Mouse (Mus musculus): ENCODE measurements around the gene Thnsl1.
"Not testable (repeated sequence)": the region's sequence is repeated elsewhere in the genome, so short reads cannot be mapped to it uniquely, and the experiment has no call there.

The Thnsl1 gene

DNA sequence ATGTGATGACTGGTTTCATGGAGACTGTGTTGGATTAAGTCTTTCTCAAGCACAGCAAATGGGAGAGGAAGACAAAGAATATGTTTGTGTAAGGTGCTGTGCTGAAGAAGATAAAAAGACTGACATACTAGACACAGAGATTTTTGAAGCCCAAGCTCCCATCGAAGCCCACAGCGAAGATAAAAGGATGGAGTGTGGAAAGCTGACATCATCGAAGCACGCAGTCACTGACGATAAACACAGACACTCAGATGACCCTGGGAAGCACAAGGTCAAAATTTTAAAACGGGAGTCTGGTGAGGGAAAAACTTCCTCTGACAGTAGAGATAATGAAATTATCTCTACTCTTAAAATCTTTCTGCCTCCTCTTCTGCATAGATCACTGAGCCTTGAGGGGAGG lies 38.6 kb downstream of the Thnsl1 start:
- DNase-seq = not testable (repeated sequence)

GRCm38 (mm10) chr2:21244986-21245385 lies 39.5 kb downstream of the Thnsl1 start:
- DNase-seq = no peak

GRCm38 (mm10) chr2:21245477-21246102 lies 40.1 kb downstream of the Thnsl1 start:
- DNase-seq = no peak

DNA sequence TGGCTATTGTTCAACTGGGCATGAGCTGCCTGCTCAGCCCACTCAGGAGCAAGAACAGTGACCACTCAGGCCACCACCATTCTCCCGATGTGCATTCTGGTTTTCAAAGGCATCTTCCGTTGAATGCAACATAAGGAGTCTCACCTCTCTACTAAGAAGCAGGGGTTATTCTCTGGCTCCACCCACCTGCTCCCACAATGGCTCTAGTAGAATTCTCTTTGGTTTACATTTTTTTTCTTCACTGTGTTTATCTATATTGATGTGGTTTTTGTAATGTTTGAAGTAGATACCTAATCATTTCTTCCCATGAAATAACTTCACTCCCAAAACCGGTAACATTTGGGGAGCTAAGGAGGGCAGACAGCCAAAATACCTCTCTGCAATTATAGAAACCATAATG lies 48.1 kb downstream of the Thnsl1 start:
- no peak for DNase-seq

- DNase-seq = no peak
Measured at GRCm38 (mm10) chr2:21254308-21254707, 48.8 kb downstream of the Thnsl1 start.

DNA sequence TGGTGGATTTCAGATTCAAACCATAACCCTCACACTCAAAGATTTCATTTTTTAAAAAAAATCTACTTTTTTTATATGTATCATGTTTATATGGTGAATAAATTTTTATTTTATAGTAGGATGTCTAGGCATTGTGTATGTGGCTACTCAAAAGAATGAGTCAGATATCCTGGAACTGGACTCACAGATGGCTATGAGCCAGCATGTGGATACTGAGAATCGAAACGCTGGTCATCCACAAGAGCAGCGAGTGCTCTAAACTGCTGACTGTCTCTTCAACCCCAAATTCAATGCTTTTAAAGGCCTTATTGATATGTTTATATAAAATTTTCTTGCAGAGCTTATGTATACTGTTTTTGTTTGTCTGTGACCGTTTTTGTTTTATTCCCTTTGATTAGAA lies 52.8 kb downstream of the Thnsl1 start:
- no peak for DNase-seq

DNA sequence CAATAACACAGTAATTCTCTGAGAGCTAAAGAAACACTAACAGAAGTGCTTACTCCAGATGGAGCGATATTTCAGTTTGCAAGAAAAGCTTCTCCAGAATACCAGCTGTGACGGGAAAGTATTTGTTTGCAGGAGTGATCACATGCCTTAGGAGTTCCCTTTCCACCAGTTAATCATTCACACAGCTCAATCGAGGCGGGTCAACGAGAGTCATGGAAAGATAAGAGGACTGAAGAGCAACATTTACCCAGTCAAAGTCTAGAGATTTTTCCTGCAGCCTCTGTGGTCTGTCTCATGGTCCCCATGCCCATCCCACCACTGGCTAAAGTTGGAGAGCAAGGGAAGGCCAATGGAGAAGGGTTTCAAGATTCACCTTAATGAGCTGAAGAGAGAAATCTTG lies 53.6 kb downstream of the Thnsl1 start:
- DNase-seq = no peak

DNA sequence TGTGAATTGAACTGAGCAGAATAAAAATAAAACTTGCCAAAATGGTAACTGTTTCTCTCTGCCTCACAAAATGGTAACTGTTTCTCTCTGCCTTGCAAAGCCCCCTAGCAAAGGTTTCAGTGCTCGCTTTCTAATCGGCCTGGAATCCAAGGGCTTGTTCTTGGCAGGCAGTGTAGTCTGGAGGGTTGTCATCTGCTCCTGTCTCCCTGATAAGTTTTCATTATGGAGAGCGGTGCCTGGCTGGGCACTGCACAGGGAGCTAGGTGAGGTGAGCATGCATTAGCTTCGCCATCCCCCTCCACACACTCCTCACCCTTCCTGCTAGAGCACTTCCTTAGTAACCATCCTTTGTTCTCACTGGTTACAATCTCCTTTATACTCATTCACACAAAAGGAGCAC lies 54.5 kb downstream of the Thnsl1 start:
- DNase-seq = no peak

- DNase-seq = peak; percentile 68
Measured at GRCm38 (mm10) chr2:21261370-21262006, 56.0 kb downstream of the Thnsl1 start.

DNA sequence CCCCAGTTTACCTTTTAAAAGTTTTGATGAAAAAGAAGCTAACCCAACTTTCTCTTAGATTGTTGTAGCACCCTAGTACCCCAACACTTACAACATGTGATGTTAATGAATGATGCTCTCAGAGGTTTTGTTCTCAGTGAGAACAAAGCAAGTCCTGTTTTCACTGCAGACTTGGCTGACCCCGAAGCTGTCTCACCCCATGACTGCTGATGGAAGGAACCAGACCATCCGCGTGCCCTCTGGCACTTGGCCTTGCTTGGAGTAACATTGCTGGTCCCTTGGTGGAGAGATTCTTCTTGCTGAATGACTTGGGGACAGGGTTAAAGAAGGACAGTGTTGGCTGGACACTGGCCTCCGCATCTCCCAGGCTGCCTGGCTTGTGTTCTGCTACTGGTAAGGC lies 58.5 kb downstream of the Thnsl1 start:
- peak; percentile 49 for DNase-seq

Measured in cerebellum, adult 9-11 months (tissue).